Mouse (Mus musculus): ENCODE measurements at regions not wholly inside any gene's neighbourhood (a gene's known extent, or its start where the extent isn't known, plus 50 kb on each side); places are given as distances from the start of the nearest gene placed in this dataset.

DNA sequence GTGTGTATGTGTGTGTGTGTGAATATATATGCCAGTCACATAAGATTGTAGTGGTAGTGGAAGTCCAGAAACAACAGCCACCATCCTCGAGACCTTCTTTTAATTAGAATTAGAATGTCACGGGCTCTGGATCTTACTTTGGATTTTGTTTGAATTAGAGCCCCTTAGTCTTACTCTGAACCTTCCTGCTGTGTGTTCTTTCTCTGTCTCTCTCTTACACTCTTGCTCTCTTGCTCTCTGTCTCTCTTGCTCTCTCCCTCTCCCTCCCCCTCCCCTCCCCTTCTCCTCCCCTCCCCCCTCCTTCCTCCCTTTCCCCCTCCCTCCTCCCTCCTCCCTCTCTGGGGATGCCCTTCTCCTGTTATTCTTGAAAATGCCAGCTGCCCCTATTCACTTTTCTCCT lies 53.1 kb upstream of the Mdm1 start:
- TF ChIP-seq POLR2A (IDR thresholded peaks at IDR 0.05; ENCODE audit: low read depth, low read length) (no peak), SMC3 (IDR thresholded peaks at IDR 0.05; ENCODE audit: low read depth, low read length) (no peak), SIN3A (IDR thresholded peaks at IDR 0.05; ENCODE audit: low read length) (no peak), CTCF (conservative IDR thresholded peaks at IDR 0.05 in 1 of 2, IDR thresholded peaks at IDR 0.05 in 1 of 2; ENCODE audit: low read depth in 2 of 2, low read length in 2 of 2) (no peak), MEF2A (IDR thresholded peaks at IDR 0.05; ENCODE audit: borderline replicate concordance, low read depth, low read length) (no peak), ZKSCAN1 (IDR thresholded peaks at IDR 0.05; ENCODE audit: borderline replicate concordance, low read depth, low read length) (no peak), E2F4 (IDR thresholded peaks at IDR 0.05; ENCODE audit: insufficient replicate concordance, low read depth, low read length) (no peak), NELFE (IDR thresholded peaks at IDR 0.05; ENCODE audit: low read depth, low read length) (no peak), USF1 (IDR thresholded peaks at IDR 0.05; ENCODE audit: low read depth, low read length) (no peak), POLR2AphosphoS2 (IDR thresholded peaks at IDR 0.05; ENCODE audit: low read depth, low read length) (no peak), EP300 (IDR thresholded peaks at IDR 0.05; ENCODE audit: low read length) (no peak), MXI1 (IDR thresholded peaks at IDR 0.05; ENCODE audit: low read depth, low read length) (no peak), USF2 (conservative IDR thresholded peaks at IDR 0.05; ENCODE audit: low read depth, low read length) (no peak)

Measured in CH12.LX (cell line).